Mouse (Mus musculus): Measurements from ENCODE around the gene Lifr.

- TF ChIP-seq CTCF (IDR thresholded peaks at IDR 0.05; ENCODE audit: low read depth, low read length) (no peak), POLR2A (IDR thresholded peaks at IDR 0.05; ENCODE audit: borderline replicate concordance, low read depth, low read length) (no peak)
Observed at GRCm38 (mm10) chr15:7069374-7069773, 21.0 kb upstream of the Lifr start.

All from bone marrow macrophage, adult 2 months (primary cell).